Mouse (Mus musculus) liver, embryonic 14.5 days (tissue): ENCODE results near the gene Uba2.

Experiments
- CTCF ChIP-seq: IDR thresholded peaks from 2 replicates; pipeline ENCODE4 v1.5.1; 2016; ENCODE audit warnings: antibody characterized with exemption, low read depth, control low read depth
- EP300 ChIP-seq: IDR thresholded peaks from 2 replicates; pipeline ENCODE4 v1.6.1; 2016; ENCODE audit warnings: antibody characterized with exemption, low read depth

- TF ChIP-seq EP300 (no peak), CTCF (0 out of 2 replicates have a peak, but pooled peaks have one; percentile 13)
Measured at GRCm38 (mm10) chr7:34165999-34166398, 3.4 kb downstream of the Uba2 start.
